Mouse (Mus musculus): ENCODE measurements around the gene Slc48a1. TPM values are rescaled to one million over a fixed set of nuclear protein-coding genes. Genes with fewer than 3 reads are reported as not detected.

Slc48a1 gene
- polyA plus RNA-seq, 1 experiment: 229 TPM

- no peak for DNase-seq (ENCODE audit: low read depth)
These were observed 23.5 kb downstream of the Slc48a1 start for GRCm38 (mm10) chr15:97801811-97802210.

- DNase-seq (ENCODE audit: low read depth): no peak
These were observed 24.3 kb downstream of the Slc48a1 start for GRCm38 (mm10) chr15:97802575-97802974.

DNA sequence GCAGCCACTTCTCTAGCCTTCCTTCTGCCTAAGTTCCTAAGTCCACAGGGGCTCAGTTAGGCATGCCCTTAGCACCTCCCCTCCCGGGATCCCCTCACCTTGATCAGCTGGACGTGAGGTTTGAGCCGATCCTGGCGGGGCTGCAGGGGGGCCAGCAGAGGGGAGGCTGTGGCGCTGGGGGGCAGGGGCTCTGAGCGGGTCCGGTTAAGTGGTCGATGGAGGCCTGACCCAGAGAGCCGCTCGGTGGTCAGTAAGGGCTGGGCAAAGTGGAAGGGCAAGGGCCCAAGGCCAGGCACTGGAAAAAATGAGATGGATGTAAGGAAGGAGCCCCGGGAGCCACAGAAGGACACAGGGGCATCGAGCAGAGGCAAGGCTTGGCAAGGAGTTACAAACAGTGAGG lies 29.5 kb downstream of the Slc48a1 start:
- no peak for DNase-seq (ENCODE audit: low read depth)

DNA sequence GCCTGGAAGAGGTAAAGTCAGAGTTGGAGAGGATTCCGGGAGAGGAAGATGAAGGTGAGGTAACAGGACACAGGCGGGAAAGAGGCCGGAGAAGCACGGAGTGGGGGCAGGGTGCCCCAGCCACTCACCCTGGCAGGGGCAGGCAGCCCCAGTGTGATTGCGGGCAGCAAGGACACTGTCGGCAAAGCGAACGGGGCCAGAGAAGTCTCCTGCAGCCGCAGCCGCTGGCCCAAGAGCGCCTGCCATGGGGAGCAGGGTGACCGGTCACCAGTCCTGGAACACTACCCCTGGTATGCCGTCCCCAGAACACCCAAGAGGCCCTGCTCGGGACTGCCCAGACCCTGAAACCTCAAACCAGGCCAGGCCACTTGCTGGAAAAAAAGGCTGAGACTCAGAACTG lies 30.2 kb downstream of the Slc48a1 start:
- DNase-seq (ENCODE audit: low read depth): no peak

DNA sequence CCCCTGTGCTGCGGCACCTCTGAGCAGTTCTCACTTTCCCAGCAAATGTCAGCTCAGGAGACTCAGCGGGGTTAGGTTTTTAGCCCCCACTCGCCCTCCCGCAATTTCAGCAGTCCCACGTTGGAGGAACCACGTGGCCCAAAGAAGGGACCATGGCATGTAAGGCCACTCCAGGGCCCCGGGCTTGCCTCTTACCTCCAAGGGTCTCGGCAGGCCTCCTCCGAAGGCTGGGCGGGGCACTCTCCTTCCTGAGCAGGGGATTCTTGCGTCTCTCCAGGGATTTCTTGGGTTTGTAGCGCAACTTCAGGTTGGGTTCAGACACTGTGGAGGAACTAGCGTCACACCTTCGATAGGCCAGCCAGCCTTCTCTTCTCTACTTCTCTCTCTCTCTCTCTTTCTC lies 30.9 kb downstream of the Slc48a1 start:
- DNase-seq (ENCODE audit: low read depth): no peak

DNA sequence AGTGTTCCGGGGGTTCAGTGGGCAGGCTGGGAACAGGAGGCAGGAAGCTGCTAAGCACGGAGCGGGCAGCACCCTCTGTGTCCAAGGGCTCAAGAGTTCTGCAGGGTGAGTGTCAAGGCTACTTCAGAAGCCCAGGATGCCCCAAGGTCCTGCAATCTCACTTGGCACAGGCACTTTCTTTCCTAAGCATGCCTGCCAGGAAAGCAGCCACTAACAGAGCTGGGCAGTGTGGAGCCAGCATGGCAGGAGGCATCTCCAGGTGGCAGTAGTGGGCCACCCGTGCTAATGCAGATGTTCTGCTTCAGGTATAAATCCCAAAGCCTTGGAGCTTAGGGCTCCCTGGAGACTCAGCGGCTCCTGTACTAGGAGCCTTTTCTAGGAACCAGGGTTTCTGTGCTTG lies 31.6 kb downstream of the Slc48a1 start:
- DNase-seq (ENCODE audit: low read depth): no peak

DNA sequence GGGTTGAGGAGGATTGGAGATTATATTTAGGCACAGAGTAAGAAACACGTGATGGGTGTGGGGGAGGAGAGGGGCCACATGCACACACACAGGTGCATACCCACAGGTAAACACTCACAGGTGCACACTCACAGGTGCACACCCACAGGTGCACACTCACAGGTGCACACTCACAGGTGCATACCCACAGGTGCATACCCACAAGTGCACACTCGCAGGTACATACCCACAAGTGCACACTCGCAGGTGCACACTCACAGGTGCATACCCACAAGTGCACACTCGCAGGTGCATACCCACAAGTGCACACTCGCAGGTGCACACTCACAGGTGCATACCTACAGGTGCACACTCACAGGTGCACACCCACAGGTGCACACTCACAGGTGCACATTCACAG lies 32.1 kb downstream of the Slc48a1 start:
- no peak for DNase-seq (ENCODE audit: low read depth)

DNA sequence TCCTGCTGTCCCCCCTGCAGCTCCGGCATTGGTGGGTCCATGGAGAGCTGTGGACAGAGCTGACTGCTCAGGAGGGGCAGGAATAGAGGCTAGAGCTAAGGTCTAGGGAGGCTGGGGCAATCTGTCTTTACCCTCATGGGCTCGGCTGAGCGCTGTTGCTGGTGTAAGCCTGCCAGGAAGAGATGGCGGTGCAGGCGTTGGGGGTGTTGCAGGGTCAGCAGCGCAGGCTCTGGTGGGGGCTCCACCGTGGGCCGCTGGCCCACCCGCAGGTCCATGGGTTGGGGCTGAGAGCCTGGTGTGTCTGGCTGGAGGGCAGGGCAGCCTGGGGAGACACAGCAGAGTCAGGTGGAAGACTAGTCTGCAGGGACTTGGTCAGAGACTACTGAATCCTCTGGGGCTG lies 33.0 kb downstream of the Slc48a1 start:
- no peak for DNase-seq (ENCODE audit: low read depth)

DNA sequence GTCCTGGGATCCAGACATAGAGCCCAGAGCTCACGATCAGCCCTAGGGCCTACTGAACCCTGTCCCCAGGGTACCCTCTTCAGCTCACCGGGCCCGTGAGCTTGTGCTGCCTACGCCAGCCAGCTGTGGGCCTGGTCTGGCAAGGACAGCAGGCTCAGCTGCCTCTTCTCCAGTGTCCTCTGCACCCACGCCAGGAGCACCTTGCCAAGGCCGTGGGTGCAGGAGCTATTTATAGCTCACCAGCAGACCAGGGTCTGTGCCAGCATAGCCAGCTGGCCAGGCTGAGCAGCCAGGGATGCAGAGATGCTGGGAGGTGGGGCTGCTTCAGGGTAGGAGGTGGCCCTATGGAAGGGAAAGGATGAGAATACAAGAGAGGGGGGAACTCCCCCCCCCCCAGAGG lies 33.8 kb downstream of the Slc48a1 start:
- peak; percentile 63 for DNase-seq (ENCODE audit: low read depth)

DNA sequence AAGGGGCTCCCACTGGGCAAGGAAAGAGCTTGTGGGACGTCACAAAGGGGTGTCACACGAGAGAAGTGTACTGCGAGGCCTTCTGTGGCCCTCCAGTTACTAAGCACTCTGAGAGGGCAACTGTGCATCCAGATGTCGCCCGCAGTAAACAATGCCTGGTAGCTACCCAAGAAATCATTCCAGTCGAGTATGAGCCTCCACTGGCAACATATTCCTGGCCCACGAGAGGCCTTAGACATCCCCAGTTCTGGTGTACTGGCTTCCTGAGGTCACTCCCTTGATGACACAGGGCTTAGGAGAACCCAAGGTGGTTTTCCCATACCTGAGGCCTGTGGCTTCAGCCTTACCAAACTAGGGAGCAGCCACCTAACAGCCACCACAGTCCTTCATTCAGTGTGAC lies 34.6 kb downstream of the Slc48a1 start:
- DNase-seq (ENCODE audit: low read depth): no peak

DNA sequence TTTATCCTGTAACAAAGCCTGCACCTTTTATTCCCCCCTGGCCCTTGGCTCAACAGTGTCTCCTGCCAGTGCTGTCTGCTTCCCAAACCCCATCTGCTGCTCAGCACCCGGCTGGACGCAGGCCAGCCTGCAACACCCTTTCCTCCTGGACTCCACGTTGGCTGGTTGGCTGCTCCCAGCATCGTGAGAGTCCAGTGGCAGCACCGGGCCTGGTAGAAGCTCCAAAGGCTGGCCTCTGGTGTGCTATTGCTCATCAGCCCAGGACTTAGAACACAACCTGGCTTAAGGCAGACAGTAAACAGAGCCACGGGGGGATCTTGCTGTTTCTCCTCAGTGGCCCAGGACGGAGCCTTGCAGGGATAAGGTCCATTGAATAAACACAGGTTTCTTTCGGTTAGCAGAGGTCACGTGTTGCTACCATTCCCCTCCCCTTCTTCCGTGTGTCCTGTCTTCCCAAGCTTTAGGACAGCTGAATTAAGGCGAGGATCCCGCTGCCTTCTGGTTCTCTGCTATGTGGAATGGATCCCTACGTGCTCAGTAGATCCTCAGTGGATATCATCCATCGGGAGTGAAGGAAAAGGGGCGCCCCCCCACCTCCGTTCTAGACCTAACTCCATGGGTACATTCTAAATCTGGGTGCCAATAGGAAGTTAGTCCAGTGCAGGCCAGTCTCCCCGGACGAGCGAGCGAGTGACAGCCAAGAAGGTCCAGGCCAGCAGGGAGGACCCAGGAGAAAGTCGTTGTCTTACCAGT lies 35.3 kb downstream of the Slc48a1 start:
- DNase-seq (ENCODE audit: low read depth): no peak

- DNase-seq (ENCODE audit: low read depth): no peak
These were observed 36.4 kb downstream of the Slc48a1 start for GRCm38 (mm10) chr15:97814703-97815102.

GRCm38 (mm10) chr15:97815254-97815653 lies 36.9 kb downstream of the Slc48a1 start:
- no peak for DNase-seq (ENCODE audit: low read depth)

GRCm38 (mm10) chr15:97816199-97816994 lies 38.1 kb downstream of the Slc48a1 start:
- DNase-seq (ENCODE audit: low read depth): no peak

DNA sequence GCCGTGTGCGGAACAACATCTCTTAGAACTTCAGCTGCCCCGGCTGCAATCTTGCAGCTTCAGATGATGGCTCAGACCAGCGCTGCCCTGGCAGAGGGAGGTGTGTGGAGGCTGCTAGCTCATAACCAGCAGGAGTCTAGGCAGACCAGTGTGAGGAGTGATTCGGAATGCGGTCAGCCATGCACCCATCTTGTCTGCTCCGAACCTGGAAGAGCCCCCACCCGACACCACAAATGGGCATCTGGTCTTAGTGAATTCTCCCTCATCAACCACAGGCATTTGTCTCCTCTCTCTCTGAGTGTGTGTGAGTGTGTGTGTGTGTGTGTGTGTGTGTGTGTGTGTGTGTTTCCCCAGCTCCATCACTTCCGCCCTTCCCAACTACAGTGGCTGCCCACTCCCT lies 41.6 kb downstream of the Slc48a1 start:
- DNase-seq (ENCODE audit: low read depth): no peak

- no peak for DNase-seq (ENCODE audit: low read depth)
These were observed 43.1 kb downstream of the Slc48a1 start for GRCm38 (mm10) chr15:97821321-97821982.

- no peak for DNase-seq (ENCODE audit: low read depth)
These were observed 43.7 kb downstream of the Slc48a1 start for GRCm38 (mm10) chr15:97821983-97822363.

DNA sequence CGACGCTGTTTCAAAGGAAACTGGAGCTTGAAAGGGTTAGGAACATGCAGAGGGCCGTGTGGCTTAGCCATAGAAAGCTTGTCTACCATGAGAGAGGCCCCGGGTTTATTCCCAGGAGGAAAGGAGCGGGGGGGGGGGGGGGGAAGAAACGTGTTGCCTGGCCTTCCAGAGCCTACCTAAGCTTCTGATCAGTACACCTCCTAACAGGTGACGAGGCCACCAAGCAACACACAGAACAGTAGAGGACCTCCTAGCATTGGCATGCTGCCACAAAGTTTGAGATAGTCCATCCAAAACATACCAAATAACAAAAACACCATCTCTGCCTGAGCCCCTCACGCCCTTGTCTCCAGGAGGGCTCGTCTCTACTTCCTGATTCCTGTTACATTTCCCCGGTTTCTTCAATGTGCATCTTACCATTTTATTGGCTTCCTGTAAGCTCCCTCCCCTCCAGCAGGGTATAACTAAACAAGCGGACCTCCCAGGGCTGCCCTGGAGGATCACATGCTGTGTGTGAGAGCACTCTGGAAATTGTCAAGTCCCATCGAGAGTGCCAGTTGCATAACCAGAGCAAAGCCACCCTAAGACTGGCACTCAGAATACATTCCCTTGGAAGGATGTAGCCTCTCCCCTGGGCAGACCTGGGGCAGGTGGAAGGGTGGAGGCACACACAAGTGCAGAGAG lies 44.4 kb downstream of the Slc48a1 start:
- no peak for DNase-seq (ENCODE audit: low read depth)

DNA sequence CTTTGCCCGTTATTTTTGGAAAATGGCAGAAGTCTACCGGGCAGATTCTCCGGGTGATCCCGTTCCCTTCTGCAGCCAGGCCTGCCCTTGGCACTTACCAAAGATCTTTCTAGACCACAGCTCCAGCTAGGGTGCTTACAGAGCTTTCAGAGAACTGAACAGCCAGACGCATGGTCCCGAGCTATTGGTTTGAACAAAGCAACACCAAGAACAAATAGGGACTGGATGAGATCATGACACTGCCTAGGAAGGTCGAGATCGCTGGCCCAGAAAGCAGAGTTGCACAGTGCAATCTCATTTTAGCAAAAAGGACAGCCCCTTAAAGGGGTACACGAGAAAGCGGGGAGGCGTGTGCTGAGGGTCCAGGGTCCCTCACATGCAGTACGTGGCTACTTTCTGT lies 45.2 kb downstream of the Slc48a1 start:
- DNase-seq (ENCODE audit: low read depth): no peak

DNA sequence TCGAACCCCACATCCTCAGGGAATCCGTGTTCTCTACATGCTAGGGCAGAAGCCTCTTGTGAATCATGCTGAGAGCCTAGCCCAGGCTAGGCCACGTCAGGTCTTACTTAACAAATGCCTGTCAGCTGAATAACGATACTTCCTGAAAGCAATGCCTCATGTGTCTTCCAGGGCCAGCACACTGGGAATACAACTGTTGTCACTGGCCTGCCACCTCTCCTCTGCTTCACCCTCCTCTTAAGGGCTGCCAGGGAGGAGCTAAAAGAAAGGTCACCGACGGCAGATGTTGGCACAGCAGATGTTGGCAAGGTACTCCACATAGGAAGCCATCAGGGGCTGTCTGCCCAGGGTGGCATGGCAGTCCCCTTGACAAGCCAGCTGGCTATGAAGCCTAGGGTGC lies 45.7 kb downstream of the Slc48a1 start:
- DNase-seq (ENCODE audit: low read depth): no peak

DNA sequence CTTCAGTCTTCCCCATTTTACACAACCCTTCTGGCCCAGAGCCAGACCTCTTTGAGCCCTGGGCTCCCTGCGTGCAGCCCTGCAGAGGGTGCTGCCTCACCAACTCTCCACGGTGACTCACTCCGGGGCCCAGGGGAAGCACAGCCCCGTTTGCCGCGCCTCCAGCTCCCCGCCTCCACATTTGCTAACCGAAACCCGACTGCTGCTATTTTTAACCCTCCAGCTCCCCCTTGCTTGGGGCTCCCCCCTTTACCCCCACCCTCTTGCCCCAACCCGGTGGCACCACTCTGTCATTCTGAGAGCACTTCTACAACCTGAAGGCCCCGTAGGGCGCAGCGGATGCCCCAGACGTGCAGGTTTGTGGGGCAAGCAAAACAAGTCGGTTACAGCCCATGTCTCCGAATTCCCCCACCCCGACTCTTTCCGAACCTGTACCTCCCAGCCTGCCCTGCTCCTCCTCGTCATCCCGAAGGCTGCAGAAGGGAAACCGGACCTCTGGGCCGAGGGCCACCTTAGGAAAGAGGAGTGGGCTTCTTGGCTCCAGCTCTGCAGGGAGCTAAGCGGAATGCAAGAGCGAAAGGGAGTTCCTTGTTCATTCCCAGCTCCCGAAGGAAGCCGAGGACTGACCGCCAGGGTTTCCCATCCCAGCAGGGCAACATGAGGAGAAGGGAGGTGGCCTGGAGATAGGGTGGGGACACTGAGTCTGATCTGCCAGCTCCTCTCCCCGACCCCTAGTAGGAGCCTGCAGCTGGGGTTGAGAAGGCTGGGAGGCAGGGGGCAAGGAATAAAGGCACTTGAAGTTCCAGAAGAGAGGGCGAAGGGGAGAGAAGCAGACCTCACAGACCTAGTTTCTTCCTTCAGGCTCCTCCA lies 47.0 kb downstream of the Slc48a1 start:
- DNase-seq (ENCODE audit: low read depth): no peak
